Mouse (Mus musculus) splenic B cell, adult 2 months (primary cell): ENCODE data around the gene Cd209g.
"Not testable (repeated sequence)": the region's sequence is repeated elsewhere in the genome, so short reads cannot be mapped to it uniquely, and the experiment has no call there.

Source experiments
- DNase-seq: peaks from one replicate; pipeline ENCODE4 v3.0.0-alpha.2; 2011; ENCODE audit warnings: low read depth, low spot score
- H3K27me3 ChIP-seq: 2 replicates; pipeline ENCODE4 v1.6.1; 2012; ENCODE audit warnings: mild to moderate bottlenecking, low read length, moderate library complexity, mixed read lengths; ENCODE audit not compliant: control insufficient read depth, poor library complexity, insufficient read depth, severe bottlenecking
- H3K36me3 ChIP-seq: 2 replicates; pipeline ENCODE4 v1.6.1; 2012; ENCODE audit warnings: mild to moderate bottlenecking, low read length, moderate library complexity, mixed read lengths; ENCODE audit not compliant: control insufficient read depth, poor library complexity, insufficient read depth, severe bottlenecking

The Cd209g gene

DNA sequence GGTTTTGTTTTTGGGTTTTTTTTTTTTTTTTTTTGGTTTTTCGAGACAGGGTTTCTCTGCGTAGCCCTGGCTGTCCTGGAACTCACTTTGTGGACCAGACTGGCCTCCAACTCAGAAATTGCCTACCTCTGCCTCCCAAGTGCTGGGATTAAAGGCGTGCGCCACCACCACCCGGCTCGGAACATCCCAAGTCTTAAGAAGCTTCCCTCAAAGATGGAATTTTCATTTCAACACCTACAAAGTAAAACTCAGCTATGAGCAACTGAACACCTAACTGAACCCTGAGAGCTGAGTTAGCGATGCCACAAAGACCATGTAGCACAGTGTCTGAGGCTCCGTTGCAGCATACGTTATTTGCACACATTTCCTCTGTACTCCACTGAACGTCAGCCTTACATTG lies at the start of gene Cd209g:
Gene Cd209g (plus strand): TSS at position 301 of the 400 bp plus-strand sequence.
- Histone ChIP-seq H3K36me3 (no peaks in the 10 kb centered on the region), H3K27me3 (no peaks in the 10 kb centered on the region)
- DNase-seq: no peak

- not testable (repeated sequence) for H3K27me3 ChIP-seq, DNase-seq, H3K36me3 ChIP-seq
Measured at GRCm38 (mm10) chr8:4087180-4087722, 46.6 kb upstream of the Cd209g start.

DNA sequence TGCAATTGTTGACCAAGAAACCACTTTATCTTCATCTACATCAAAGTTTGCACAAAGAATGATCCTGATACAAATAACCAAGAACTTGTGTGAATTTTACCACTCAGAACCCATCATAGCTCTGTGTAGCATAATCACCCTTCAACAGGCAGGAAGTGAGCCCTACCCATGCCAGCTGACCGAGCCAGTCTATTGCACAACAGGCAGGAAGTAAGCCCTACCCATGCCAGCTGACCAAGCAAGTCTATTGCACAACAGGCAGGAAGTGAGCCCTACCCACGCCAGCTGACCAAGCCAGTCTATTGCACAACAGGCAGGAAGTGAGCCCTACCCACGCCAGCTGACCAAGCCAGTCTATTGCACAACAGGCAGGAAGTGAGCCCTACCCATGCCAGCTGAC lies 45.4 kb upstream of the Cd209g start:
- not testable (repeated sequence) for DNase-seq, H3K27me3 ChIP-seq, H3K36me3 ChIP-seq

- not testable (repeated sequence) for DNase-seq, H3K36me3 ChIP-seq, H3K27me3 ChIP-seq
Measured at GRCm38 (mm10) chr8:4105735-4106134, 28.2 kb upstream of the Cd209g start, which contains the start of gene Cd209f. Gene Cd209f, minus strand, starts transcription at chr8:4105835.

GRCm38 (mm10) chr8:4139660-4140646 lies 6.1 kb downstream of the Cd209g start:
- no peaks in the 10 kb centered on the region for H3K27me3 ChIP-seq
- peak; percentile 84 for DNase-seq

DNA sequence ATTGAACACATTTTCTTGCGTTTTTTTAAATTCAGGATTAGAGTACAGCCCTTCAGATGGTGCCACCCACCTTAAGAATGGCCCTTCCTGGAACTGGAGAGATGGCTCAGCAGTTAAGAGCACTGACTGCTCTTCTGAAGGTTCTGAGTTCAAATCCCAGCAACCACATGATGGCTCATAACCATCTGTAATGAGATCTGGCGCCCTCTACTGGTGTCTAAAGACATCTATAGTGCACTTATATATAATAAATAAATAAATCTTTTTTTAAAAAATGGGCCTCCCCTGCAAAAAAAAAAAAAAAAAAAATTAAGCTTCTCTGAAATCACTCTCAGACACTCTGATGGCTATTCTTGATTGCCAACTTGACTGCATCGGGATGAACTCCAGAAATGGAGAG lies 7.8 kb downstream of the Cd209g start:
- H3K36me3 ChIP-seq: no peaks in the 10 kb centered on the region
- peak; percentile 64 for DNase-seq

More at GRCm38 (mm10) chr8:4139660-4140646, 6.1 kb downstream of the Cd209g start:
- H3K36me3 ChIP-seq: no peaks in the 10 kb centered on the region

DNA sequence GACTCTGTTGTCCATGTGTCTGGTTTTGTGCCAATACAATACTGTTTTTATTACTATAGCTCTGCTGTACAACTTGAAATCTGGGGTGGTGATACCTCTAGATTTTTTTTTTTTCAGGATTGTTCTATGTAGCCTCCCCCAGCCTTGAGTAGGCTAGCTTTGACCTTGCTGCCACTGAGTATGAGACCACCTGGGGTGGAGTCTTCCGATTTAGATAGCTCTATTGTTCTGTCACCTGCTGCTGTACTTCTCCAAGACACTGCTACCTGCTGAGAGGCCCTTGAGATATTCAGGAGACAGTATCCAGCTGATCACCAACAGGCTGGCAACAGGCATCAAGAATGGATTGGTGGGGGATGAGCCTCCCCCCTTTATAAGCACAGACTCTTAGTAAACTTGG lies 13.4 kb downstream of the Cd209g start:
- no peaks in the 10 kb centered on the region for H3K36me3 ChIP-seq
- H3K27me3 ChIP-seq: no peaks in the 10 kb centered on the region
- DNase-seq: no peak

More for the DNA sequence above, 7.8 kb downstream of the Cd209g start:
- no peaks in the 10 kb centered on the region for H3K27me3 ChIP-seq

DNA sequence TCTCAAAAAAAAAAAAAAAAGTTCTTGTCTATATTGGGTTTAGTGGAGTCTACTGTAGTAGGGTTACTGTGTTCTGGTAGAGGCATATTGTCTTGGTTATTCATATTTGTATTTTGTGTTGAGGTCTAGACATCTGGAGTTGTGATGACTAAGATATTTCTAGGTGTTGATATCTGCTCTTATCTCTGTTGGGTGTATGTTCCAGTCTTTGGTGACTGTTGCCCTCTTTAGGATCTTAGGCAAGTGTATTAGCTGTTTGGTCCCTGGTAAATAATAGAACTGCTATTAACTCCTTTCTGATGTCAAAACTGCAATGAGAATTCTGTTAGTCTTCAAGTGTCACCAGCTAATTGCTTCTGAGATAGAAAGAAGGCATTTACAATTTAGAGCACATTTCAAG lies 21.0 kb downstream of the Cd209g start:
- Histone ChIP-seq H3K27me3 (no peaks in the 10 kb centered on the region; the same call in 1 of the 2 replicates), H3K36me3 (no peaks in the 10 kb centered on the region)
- no peak for DNase-seq

DNA sequence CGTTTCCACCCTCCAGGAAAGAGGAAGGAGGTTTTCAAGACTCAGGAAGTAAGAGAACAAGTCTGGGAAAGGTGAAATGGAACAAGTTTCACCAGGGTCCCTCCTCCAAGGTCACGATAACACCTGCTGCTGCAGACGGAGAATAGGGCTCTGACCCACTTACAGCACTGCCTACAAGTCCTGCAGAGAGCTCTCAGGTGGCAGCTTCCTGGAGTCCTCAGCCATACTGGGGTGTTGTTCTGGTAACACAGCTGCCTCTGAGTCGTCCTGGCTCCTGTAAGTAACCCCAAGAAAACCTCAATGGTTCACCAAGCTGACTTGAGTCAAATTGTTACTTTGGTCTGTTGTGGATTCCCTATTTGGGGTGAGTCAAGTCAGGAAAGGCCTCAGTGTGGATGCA lies 28.9 kb downstream of the Cd209g start:
- DNase-seq: no peak
- Histone ChIP-seq H3K36me3 (no peaks in the 10 kb centered on the region), H3K27me3 (no peaks in the 10 kb centered on the region; the same call in 1 of the 2 replicates)

DNA sequence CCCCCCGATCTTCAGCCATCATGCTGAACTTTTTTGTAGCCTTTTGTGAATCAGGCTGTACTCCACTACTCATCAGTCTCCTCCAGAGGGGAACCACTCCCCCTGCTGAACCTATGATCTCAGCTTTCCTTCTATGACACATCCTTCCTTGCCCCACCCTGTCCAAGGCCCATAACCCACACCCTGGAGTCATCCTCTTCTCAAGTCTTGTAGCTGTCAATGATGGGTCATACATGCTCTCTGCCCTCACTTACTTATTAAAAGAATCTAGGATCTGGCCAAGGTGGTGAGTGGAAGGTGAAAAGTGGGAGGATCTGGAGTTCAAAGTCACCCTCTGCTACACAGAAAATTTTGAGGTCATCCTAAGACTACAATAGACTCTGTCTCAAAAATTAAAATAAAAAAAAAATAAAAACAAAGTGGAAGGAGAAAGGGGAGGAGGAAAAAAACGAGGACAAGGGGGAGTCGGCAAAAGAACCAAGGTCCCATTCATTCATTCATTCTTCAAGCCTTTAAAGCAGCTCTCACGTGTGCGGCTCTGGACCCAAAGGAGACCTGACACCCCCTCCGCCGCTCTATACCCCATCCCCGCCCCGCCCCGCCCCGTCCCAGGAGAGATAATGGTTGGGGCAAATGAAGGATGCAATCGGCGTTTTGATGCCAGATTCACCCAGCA lies 31.4 kb downstream of the Cd209g start:
- H3K27me3 ChIP-seq: no peaks in the 10 kb centered on the region
- H3K36me3 ChIP-seq: no peaks in the 10 kb centered on the region
- peak; percentile 19 for DNase-seq

- Histone ChIP-seq H3K36me3 (no peaks in the 10 kb centered on the region), H3K27me3 (no peaks in the 10 kb centered on the region)
- DNase-seq: peak; percentile 99
Measured at GRCm38 (mm10) chr8:4165852-4166751, 32.2 kb downstream of the Cd209g start, which contains the start of gene Evi5l. Gene Evi5l, plus strand, starts transcription at chr8:4166567.

- H3K36me3 ChIP-seq: no peaks in the 10 kb centered on the region
- no peaks in the 10 kb centered on the region for H3K27me3 ChIP-seq
- DNase-seq: no peak
Measured at GRCm38 (mm10) chr8:4166881-4167525, 33.1 kb downstream of the Cd209g start.

DNA sequence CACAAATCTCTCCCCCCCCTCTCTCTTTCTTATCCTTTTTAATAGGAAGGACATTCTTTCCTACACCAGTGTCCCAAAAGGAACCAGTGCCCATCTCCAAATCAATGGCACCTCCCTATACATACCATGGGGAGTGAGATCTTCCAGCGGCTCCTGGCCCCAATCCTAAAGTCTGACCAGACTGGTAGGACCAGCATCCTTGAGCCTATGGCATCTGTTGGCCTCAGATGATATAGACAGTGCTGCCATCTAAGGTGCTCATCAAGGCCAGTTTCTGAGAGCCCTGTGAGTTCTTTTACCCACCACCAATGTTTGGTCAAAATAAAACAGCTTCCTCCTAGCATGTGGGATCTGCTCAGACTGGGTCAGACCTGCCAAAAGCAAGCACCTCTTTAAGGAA lies 34.0 kb downstream of the Cd209g start:
- no peaks in the 10 kb centered on the region for H3K27me3 ChIP-seq
- no peaks in the 10 kb centered on the region for H3K36me3 ChIP-seq
- no peak for DNase-seq

- H3K27me3 ChIP-seq: no peaks in the 10 kb centered on the region
- no peaks in the 10 kb centered on the region for H3K36me3 ChIP-seq
- DNase-seq: no peak
Measured at GRCm38 (mm10) chr8:4172486-4172885, 38.6 kb downstream of the Cd209g start.
